Mouse (Mus musculus): ENCODE measurements around the gene Maip1.

DNA sequence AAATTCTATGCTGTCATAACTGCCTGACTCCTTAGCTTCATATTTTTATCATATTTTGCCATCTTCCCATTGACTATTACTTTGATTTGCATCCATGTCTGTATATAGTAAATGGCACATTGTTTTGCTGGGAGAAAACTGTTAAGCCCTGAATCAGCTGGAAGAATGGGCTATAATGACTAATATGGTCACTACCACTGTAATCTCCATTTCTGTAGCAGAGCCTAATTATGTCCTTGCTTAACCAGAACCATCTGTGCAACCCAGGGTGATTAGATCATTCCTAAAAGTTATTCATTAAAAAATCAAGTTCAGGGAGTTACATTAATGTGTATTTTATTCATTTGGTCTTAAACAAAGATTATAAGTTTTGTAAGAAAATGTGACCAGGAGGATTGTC lies 19.6 kb upstream of the Maip1 start:
- TF ChIP-seq POLR2A (IDR thresholded peaks at IDR 0.05; ENCODE audit: low read depth, low read length) (no peak), CTCF (IDR thresholded peaks at IDR 0.05; ENCODE audit: extremely low read depth, insufficient read depth, insufficient read length, insufficient replicate concordance) (no peak)

All from spleen, adult 2 months (tissue).